Mouse (Mus musculus) embryo, embryonic 11 days (tissue): ENCODE data around the gene Zfp839.
"Not testable (repeated sequence)": the region's sequence is repeated elsewhere in the genome, so short reads cannot be mapped to it uniquely, and the experiment has no call there.

Source experiments
- DNase-seq: peaks from one replicate; pipeline ENCODE4 v3.0.0-alpha.2; 2015

Zfp839 gene

GRCm38 (mm10) chr12:110841731-110842493 lies 8.1 kb upstream of the Zfp839 start:
- no peak for DNase-seq

GRCm38 (mm10) chr12:110843194-110844048 lies 6.6 kb upstream of the Zfp839 start:
- DNase-seq = peak; percentile 87

GRCm38 (mm10) chr12:110844227-110845130 lies 5.6 kb upstream of the Zfp839 start:
- peak; percentile 50 for DNase-seq

GRCm38 (mm10) chr12:110845131-110845880 lies 4.7 kb upstream of the Zfp839 start:
- DNase-seq = peak; percentile 91

GRCm38 (mm10) chr12:110846191-110846765 lies 3.8 kb upstream of the Zfp839 start:
- no peak for DNase-seq

- DNase-seq = no peak
These were observed 840 bp downstream of the Zfp839 start for GRCm38 (mm10) chr12:110850929-110851256.

- no peak for DNase-seq
These were observed 1.4 kb downstream of the Zfp839 start for GRCm38 (mm10) chr12:110851414-110851813.

GRCm38 (mm10) chr12:110851923-110852322 lies 1.9 kb downstream of the Zfp839 start:
- DNase-seq = no peak

GRCm38 (mm10) chr12:110854786-110855737 lies 5.0 kb downstream of the Zfp839 start:
- no peak for DNase-seq

GRCm38 (mm10) chr12:110857196-110857595 lies 7.1 kb downstream of the Zfp839 start:
- DNase-seq = no peak

GRCm38 (mm10) chr12:110858681-110859080 lies 8.6 kb downstream of the Zfp839 start:
- not testable (repeated sequence) for DNase-seq

- DNase-seq = no peak
These were observed 10.2 kb downstream of the Zfp839 start for GRCm38 (mm10) chr12:110860293-110860692.

- peak; percentile 23 for DNase-seq
These were observed 11.2 kb downstream of the Zfp839 start for GRCm38 (mm10) chr12:110861256-110861655.

- no peak for DNase-seq
These were observed 14.0 kb downstream of the Zfp839 start for GRCm38 (mm10) chr12:110864008-110864407.

- no peak for DNase-seq
These were observed 15.5 kb downstream of the Zfp839 start for GRCm38 (mm10) chr12:110865571-110865970.

GRCm38 (mm10) chr12:110865989-110866388 lies 15.9 kb downstream of the Zfp839 start:
- DNase-seq = no peak

GRCm38 (mm10) chr12:110870107-110870506 lies 20.1 kb downstream of the Zfp839 start:
- DNase-seq = no peak

GRCm38 (mm10) chr12:110871247-110871646 lies 21.2 kb downstream of the Zfp839 start:
- no peak for DNase-seq

- DNase-seq = no peak
These were observed 25.3 kb downstream of the Zfp839 start for GRCm38 (mm10) chr12:110875351-110875750.

- DNase-seq = peak; percentile 25
These were observed 32.2 kb downstream of the Zfp839 start for GRCm38 (mm10) chr12:110882291-110882690.

- no peak for DNase-seq
These were observed 35.2 kb downstream of the Zfp839 start for GRCm38 (mm10) chr12:110885251-110885650.
